Mouse (Mus musculus) limb, embryonic 11.5 days (tissue): Measurements from ENCODE around the gene Atp11a. TPM values are rescaled to one million over a fixed set of nuclear protein-coding genes. Genes with fewer than 3 reads are reported as not detected.

Experiments
- ATAC-seq: fragments of 200-750 bp; cut with Nextera tagmentation; 2 replicates; pipeline ENCODE4 v1.8.0; 2017; ENCODE audit warnings: low read depth; ENCODE audit not compliant: insufficient number of reproducible peaks, low FRiP score, low TSS enrichment
- DNase-seq: peaks from one replicate; pipeline ENCODE4 v3.0.0-alpha.2; 2015; ENCODE audit warnings: low spot score
- H3K27ac ChIP-seq: fragments of 300-500 bp; sonication (generic); replicated peaks from 2 replicates; pipeline ENCODE4 v1.5.1; 2014; ENCODE audit warnings: low read depth, mild to moderate bottlenecking, low read length
- H3K27me3 ChIP-seq: fragments of 300-500 bp; sonication (generic); 2 replicates; pipeline ENCODE4 v1.6.1; 2014; ENCODE audit warnings: mild to moderate bottlenecking, low read length, mixed read lengths; ENCODE audit not compliant: control insufficient read depth, insufficient read depth
- H3K36me3 ChIP-seq: fragments of 300-500 bp; sonication (generic); 2 replicates; pipeline ENCODE4 v1.6.1; 2014; ENCODE audit warnings: mild to moderate bottlenecking, low read length, moderate library complexity, mixed read lengths; ENCODE audit not compliant: control insufficient read depth, insufficient read depth
- H3K4me1 ChIP-seq: fragments of 300-500 bp; sonication (generic); 2 replicates; pipeline ENCODE4 v1.6.1; 2014; ENCODE audit warnings: low read length, mixed read lengths; ENCODE audit not compliant: control insufficient read depth, insufficient read depth
- H3K4me2 ChIP-seq: fragments of 300-500 bp; sonication (generic); 2 replicates; pipeline ENCODE4 v1.6.1; 2014; ENCODE audit warnings: low read depth, mild to moderate bottlenecking, moderate library complexity; ENCODE audit not compliant: severe bottlenecking
- H3K4me3 ChIP-seq: fragments of 300-500 bp; sonication (generic); 2 replicates; pipeline ENCODE4 v1.5.1; 2014; ENCODE audit warnings: low read depth, low read length
- H3K9ac ChIP-seq: fragments of 300-500 bp; sonication (generic); 2 replicates; pipeline ENCODE4 v1.6.1; 2014; ENCODE audit warnings: mild to moderate bottlenecking, low read length
- H3K9me3 ChIP-seq: fragments of 300-500 bp; sonication (generic); 2 replicates; pipeline ENCODE4 v1.6.1; 2016; ENCODE audit warnings: low read length; ENCODE audit not compliant: control insufficient read depth
- WGBS: fragments of 180-500 bp; shearing (Covaris S2); extraction: QIAGEN DNeasy Blood & Tissue Kit; methylation state at CpG from one replicate; pipeline ENCODE4 v1.1.7; 2014; 5-methylcytosine and 5-hydroxymethylcytosine counted together
- polyA plus RNA-seq: library from polyadenylated mRNA; unstranded; fragments of >200 nt; fragmentation: Nextera tagmentation; extraction: Ambion mirVana; gene quantifications from 2 replicates; pipeline ENCODE4 v1.2.1, GENCODE M21; 2014

The Atp11a gene
- polyA plus RNA-seq, 1 experiment from 2014 or later, result 11.8 TPM

DNA sequence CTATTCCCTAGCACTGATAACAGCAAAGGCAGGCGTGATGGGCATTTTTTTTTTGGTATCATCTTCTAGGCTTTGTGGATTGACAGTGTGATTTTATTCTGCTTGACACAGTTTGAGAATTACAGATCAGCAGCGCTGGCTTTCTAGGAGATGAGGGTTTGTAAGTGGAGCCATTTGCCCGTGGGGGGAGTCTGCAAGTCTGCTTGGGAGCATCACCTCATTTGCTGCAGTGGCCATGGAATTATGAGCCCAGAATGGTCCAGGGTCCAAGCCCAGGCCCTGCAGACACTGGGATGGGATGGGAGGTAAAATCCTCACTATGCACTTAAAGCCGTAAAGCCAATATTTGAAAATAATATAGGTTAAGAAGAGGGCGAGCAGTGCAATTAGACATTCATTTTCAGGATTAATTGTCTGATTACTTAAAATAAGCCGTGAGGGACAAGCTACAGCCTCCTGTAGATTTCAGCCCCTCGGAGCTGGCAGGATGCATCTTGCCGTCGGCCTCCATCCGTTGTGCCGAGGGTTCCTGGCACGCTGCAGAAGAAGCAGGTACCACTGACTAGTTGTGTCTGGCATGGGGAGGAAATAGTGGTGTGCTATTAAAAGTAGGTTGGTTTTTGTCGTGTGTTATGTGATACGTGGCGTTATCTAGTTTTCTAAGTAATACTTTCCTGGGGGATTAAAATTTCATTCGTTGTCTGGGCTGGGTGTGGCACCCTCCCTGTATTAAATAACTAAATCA lies 159.5 kb downstream of the Atp11a start:
- Histone ChIP-seq H3K36me3 (no peaks in the 10 kb centered on the region), H3K4me3 (peak overlapping the region; percentile 45), H3K9ac (peak overlapping the region; percentile 40), H3K9me3 (peaks cover 3% of the 10 kb centered on the region; the same call in 1 of the 2 replicates), H3K4me1 (peaks cover 16% of the 10 kb centered on the region), H3K27me3 (no peaks in the 10 kb centered on the region), H3K4me2 (peak overlapping the region; percentile 78), H3K27ac (no peak overlapping the region)
- no peak for ATAC-seq
- no peak for DNase-seq
- 72% methylated on average over 16 of the region's 16 CpGs for WGBS

DNA sequence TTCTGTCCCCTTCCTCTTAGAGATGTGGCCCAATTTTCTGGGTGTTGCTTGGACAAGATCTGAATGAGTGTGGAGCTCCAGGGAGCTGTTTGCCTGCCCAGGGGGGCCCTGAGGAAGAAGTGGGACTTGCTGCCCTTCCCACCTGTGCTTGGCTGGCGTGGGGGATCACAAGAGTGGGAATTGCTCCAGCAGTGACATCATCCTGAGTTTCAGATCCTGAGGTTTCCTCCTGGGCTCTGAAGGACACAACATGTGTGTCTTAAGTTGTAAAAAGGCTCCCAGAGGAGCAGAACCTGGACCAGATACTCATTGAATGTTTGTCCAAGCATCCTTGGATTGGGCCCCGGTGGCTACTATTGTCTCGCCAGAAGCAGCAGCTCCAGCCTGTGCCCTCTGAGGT lies 160.2 kb downstream of the Atp11a start:
- no peaks in the 10 kb centered on the region for H3K27me3 ChIP-seq
- DNase-seq (no peak), ATAC-seq (no peak)
- H3K9ac ChIP-seq, result no peak overlapping the region
- peaks cover 3% of the 10 kb centered on the region; the same call in 1 of the 2 replicates for H3K9me3 ChIP-seq
- no peaks in the 10 kb centered on the region for H3K36me3 ChIP-seq
- 80% methylated on average over 3 of the region's 3 CpGs for WGBS
- H3K27ac ChIP-seq, result no peak overlapping the region
- peaks cover 9% of the 10 kb centered on the region for H3K4me1 ChIP-seq
- no peak overlapping the region for H3K4me2 ChIP-seq
- no peak overlapping the region for H3K4me3 ChIP-seq

DNA sequence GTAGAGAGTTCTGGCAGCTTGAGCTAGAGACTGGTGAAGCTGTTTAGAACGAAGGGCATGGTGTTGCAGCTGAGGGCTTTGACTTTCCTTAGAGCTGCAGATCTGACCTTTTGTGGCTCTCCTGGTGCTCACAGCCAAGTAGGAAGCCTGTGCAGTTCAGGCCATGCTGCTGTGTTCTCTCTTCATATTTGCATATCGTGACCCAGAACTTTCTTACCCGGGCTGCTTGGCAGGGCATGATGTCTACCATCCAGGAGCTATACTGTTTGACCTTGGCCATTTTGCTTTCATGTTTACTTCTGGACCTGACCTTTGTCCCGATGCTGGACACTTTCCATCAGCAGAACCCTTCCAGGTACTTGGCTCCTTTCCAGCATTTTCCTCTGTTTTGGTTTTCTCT lies 161.0 kb downstream of the Atp11a start:
- Histone ChIP-seq H3K4me2 (no peak overlapping the region), H3K4me1 (peaks cover 5% of the 10 kb centered on the region; the same call in 1 of the 2 replicates), H3K4me3 (no peak overlapping the region), H3K9ac (no peak overlapping the region), H3K9me3 (peaks cover 3% of the 10 kb centered on the region; the same call in 1 of the 2 replicates), H3K27ac (no peak overlapping the region), H3K27me3 (no peaks in the 10 kb centered on the region), H3K36me3 (no peaks in the 10 kb centered on the region)
- ATAC-seq (no peak), DNase-seq (no peak)
- WGBS, result 86% methylated on average over 4 of the region's 4 CpGs

Other genes with a start within 250 kb of the Atp11a start
- gene Spaca7, start 184.0 kb upstream of the Atp11a start, polyA plus RNA-seq, result not detected in 2 replicates
- 54.3 and 57.1 TPM in 2 replicates for gene Tubgcp3, start 84.8 kb upstream of the Atp11a start, polyA plus RNA-seq
- 9.4 and 9.7 TPM in 2 replicates for gene Mcf2l, start 116.8 kb downstream of the Atp11a start, polyA plus RNA-seq